Mouse (Mus musculus): ENCODE measurements around the gene Dnah1. TPM values are rescaled to one million over a fixed set of nuclear protein-coding genes. Genes with fewer than 3 reads are reported as not detected.

Gene Dnah1
- polyA plus RNA-seq (2016; fragmentation: Nextera tagmentation; extraction: Ambion mirVana), result 7.7 and 9.1 TPM in 2 replicates

GRCm38 (mm10) chr14:31323849-31324792, at the start of gene Dnah1:
Dnah1 (minus strand) TSS chr14:31323896.
- H3K4me3 ChIP-seq (replicated peaks), result peak within 1 kb of the TSS; percentile 39
- H3K9ac ChIP-seq (replicated peaks), result peak within 1 kb of the TSS; percentile 40
- no peaks in the 10 kb centered on the region for H3K27me3 ChIP-seq
- no peak within 1 kb of the TSS for H3K27ac ChIP-seq
- H3K4me1 ChIP-seq (replicated peaks), result no peaks in the 10 kb centered on the region
- no peaks in the 10 kb centered on the region for H3K9me3 ChIP-seq
- H3K36me3 ChIP-seq, result no peaks in the 10 kb centered on the region
- ATAC-seq (ENCODE audit: insufficient number of reproducible peaks, insufficient read depth, low FRiP score, low TSS enrichment, low read depth), result no peak
- H3K4me2 ChIP-seq, result peak within 1 kb of the TSS; percentile 66
- WGBS, result 33% methylated on average over 28 of the region's 28 CpGs

GRCm38 (mm10) chr14:31369377-31369776, 45.7 kb upstream of the Dnah1 start:
- H3K4me2 ChIP-seq, result no peak overlapping the region
- H3K9me3 ChIP-seq, result no peaks in the 10 kb centered on the region
- WGBS, result 86% methylated on average over 3 of the region's 3 CpGs
- ATAC-seq (ENCODE audit: insufficient number of reproducible peaks, insufficient read depth, low FRiP score, low TSS enrichment, low read depth), result no peak
- H3K4me1 ChIP-seq (replicated peaks), result no peaks in the 10 kb centered on the region
- H3K27me3 ChIP-seq, result no peaks in the 10 kb centered on the region
- H3K27ac ChIP-seq, result no peak overlapping the region
- H3K36me3 ChIP-seq, result peaks cover 87% of the 10 kb centered on the region
- H3K4me3 ChIP-seq (replicated peaks), result no peak overlapping the region
- no peak overlapping the region for H3K9ac ChIP-seq (replicated peaks)

GRCm38 (mm10) chr14:31367951-31368350, 44.3 kb upstream of the Dnah1 start:
- WGBS, result 90% methylated on average over 7 of the region's 7 CpGs
- no peaks in the 10 kb centered on the region for H3K9me3 ChIP-seq
- H3K27me3 ChIP-seq, result no peaks in the 10 kb centered on the region
- no peak overlapping the region for H3K9ac ChIP-seq (replicated peaks)
- ATAC-seq (ENCODE audit: insufficient number of reproducible peaks, insufficient read depth, low FRiP score, low TSS enrichment, low read depth), result no peak
- H3K27ac ChIP-seq, result no peak overlapping the region
- H3K4me2 ChIP-seq, result no peak overlapping the region
- H3K4me3 ChIP-seq (replicated peaks), result no peak overlapping the region
- no peaks in the 10 kb centered on the region for H3K4me1 ChIP-seq (replicated peaks)
- H3K36me3 ChIP-seq, result peaks cover 87% of the 10 kb centered on the region

- no peak for ATAC-seq (ENCODE audit: insufficient number of reproducible peaks, insufficient read depth, low FRiP score, low TSS enrichment, low read depth)
- Histone ChIP-seq H3K9me3 (no peaks in the 10 kb centered on the region), H3K27me3 (no peaks in the 10 kb centered on the region), H3K9ac (replicated peaks) (no peak overlapping the region), H3K36me3 (peaks cover 89% of the 10 kb centered on the region), H3K27ac (no peak overlapping the region), H3K4me1 (replicated peaks) (no peaks in the 10 kb centered on the region), H3K4me2 (no peak overlapping the region), H3K4me3 (replicated peaks) (no peak overlapping the region)
Observed at GRCm38 (mm10) chr14:31365350-31365749, 41.7 kb upstream of the Dnah1 start.

- Histone ChIP-seq H3K27ac (no peak overlapping the region), H3K9me3 (no peaks in the 10 kb centered on the region), H3K4me2 (no peak overlapping the region), H3K36me3 (peaks cover 86% of the 10 kb centered on the region), H3K27me3 (no peaks in the 10 kb centered on the region), H3K4me1 (replicated peaks) (no peaks in the 10 kb centered on the region), H3K4me3 (replicated peaks) (no peak overlapping the region), H3K9ac (replicated peaks) (no peak overlapping the region)
- WGBS, result 90% methylated on average over 4 of the region's 4 CpGs
- ATAC-seq (ENCODE audit: insufficient number of reproducible peaks, insufficient read depth, low FRiP score, low TSS enrichment, low read depth), result no peak
Observed at GRCm38 (mm10) chr14:31364589-31364988, 40.9 kb upstream of the Dnah1 start.

- Histone ChIP-seq H3K4me2 (no peak overlapping the region), H3K27me3 (no peaks in the 10 kb centered on the region), H3K9me3 (no peaks in the 10 kb centered on the region), H3K36me3 (peaks cover 76% of the 10 kb centered on the region), H3K4me3 (replicated peaks) (no peak overlapping the region), H3K4me1 (replicated peaks) (no peaks in the 10 kb centered on the region), H3K27ac (no peak overlapping the region), H3K9ac (replicated peaks) (no peak overlapping the region)
- 94% methylated on average over 2 of the region's 2 CpGs for WGBS
- ATAC-seq (ENCODE audit: insufficient number of reproducible peaks, insufficient read depth, low FRiP score, low TSS enrichment, low read depth), result no peak
Observed at GRCm38 (mm10) chr14:31362236-31362635, 38.5 kb upstream of the Dnah1 start.

- no peaks in the 10 kb centered on the region for H3K27me3 ChIP-seq
- H3K9me3 ChIP-seq, result no peaks in the 10 kb centered on the region
- no peak overlapping the region for H3K4me2 ChIP-seq
- H3K9ac ChIP-seq (replicated peaks), result no peak overlapping the region
- no peaks in the 10 kb centered on the region for H3K4me1 ChIP-seq (replicated peaks)
- no peak for ATAC-seq (ENCODE audit: insufficient number of reproducible peaks, insufficient read depth, low FRiP score, low TSS enrichment, low read depth)
- WGBS, result 86% methylated on average over 1 of the region's 1 CpGs
- no peak overlapping the region for H3K4me3 ChIP-seq (replicated peaks)
- H3K36me3 ChIP-seq, result peaks cover 66% of the 10 kb centered on the region
- H3K27ac ChIP-seq, result no peak overlapping the region
Observed at GRCm38 (mm10) chr14:31345367-31345766, 21.7 kb upstream of the Dnah1 start.

GRCm38 (mm10) chr14:31343241-31343640, 19.5 kb upstream of the Dnah1 start:
- WGBS, result 79% methylated on average over 8 of the region's 8 CpGs
- Histone ChIP-seq H3K27me3 (no peaks in the 10 kb centered on the region), H3K9ac (replicated peaks) (no peak overlapping the region), H3K36me3 (peaks cover 50% of the 10 kb centered on the region), H3K4me3 (replicated peaks) (no peak overlapping the region), H3K9me3 (no peaks in the 10 kb centered on the region), H3K4me1 (replicated peaks) (peaks cover 3% of the 10 kb centered on the region; the same call in 1 of the 2 replicates), H3K4me2 (no peak overlapping the region), H3K27ac (no peak overlapping the region)
- ATAC-seq (ENCODE audit: insufficient number of reproducible peaks, insufficient read depth, low FRiP score, low TSS enrichment, low read depth), result no peak

- no peak overlapping the region for H3K9ac ChIP-seq (replicated peaks)
- H3K4me1 ChIP-seq (replicated peaks), result peaks cover 11% of the 10 kb centered on the region
- peak overlapping the region; percentile 84 for H3K4me3 ChIP-seq (replicated peaks)
- H3K36me3 ChIP-seq, result peaks cover 15% of the 10 kb centered on the region; the same call in 1 of the 2 replicates
- no peaks in the 10 kb centered on the region for H3K27me3 ChIP-seq
- H3K27ac ChIP-seq, result no peak overlapping the region
- no peak for ATAC-seq (ENCODE audit: insufficient number of reproducible peaks, insufficient read depth, low FRiP score, low TSS enrichment, low read depth)
- peak overlapping the region; percentile 75 for H3K4me2 ChIP-seq
- H3K9me3 ChIP-seq, result no peaks in the 10 kb centered on the region
Observed at GRCm38 (mm10) chr14:31337947-31338346, 14.3 kb upstream of the Dnah1 start.

- Histone ChIP-seq H3K9ac (replicated peaks) (peak overlapping the region; percentile 88), H3K4me1 (replicated peaks) (peaks cover 11% of the 10 kb centered on the region), H3K4me3 (replicated peaks) (peak overlapping the region; percentile 84), H3K27ac (0 out of 2 replicates have a peak overlapping the region, but pooled peaks have one; percentile 97), H3K27me3 (no peaks in the 10 kb centered on the region), H3K36me3 (peaks cover 14% of the 10 kb centered on the region; the same call in 1 of the 2 replicates), H3K4me2 (peak overlapping the region; percentile 75), H3K9me3 (no peaks in the 10 kb centered on the region)
- WGBS, result 52% methylated on average over 7 of the region's 7 CpGs
- ATAC-seq (ENCODE audit: insufficient number of reproducible peaks, insufficient read depth, low FRiP score, low TSS enrichment, low read depth), result no peak
Observed at GRCm38 (mm10) chr14:31337406-31337805, 13.7 kb upstream of the Dnah1 start.

GRCm38 (mm10) chr14:31336369-31337155, 12.9 kb upstream of the Dnah1 start, which contains the start of gene Capn7:
Capn7 (plus strand) TSS chr14:31336638.
- Histone ChIP-seq H3K27ac (peak within 1 kb of the TSS; percentile 97), H3K4me2 (peak within 1 kb of the TSS; percentile 75), H3K36me3 (peaks cover 12% of the 10 kb centered on the region; the same call in 1 of the 2 replicates), H3K4me1 (replicated peaks) (peaks cover 11% of the 10 kb centered on the region), H3K9me3 (no peaks in the 10 kb centered on the region), H3K27me3 (no peaks in the 10 kb centered on the region), H3K9ac (replicated peaks) (peak within 1 kb of the TSS; percentile 88), H3K4me3 (replicated peaks) (peak within 1 kb of the TSS; percentile 84)
- ATAC-seq (ENCODE audit: insufficient number of reproducible peaks, insufficient read depth, low FRiP score, low TSS enrichment, low read depth), result peak; percentile 96
- under 1% methylated on average over 78 of the region's 78 CpGs for WGBS
